Mouse (Mus musculus): ENCODE measurements around the gene Klhdc2.

GRCm38 (mm10) chr12:69253806-69254205 lies 42.7 kb upstream of the Klhdc2 start:
- TF ChIP-seq CTCF (IDR thresholded peaks at IDR 0.05; ENCODE audit: low read depth), result no peak
- TF ChIP-seq EP300 (optimal IDR thresholded peaks at IDR 0.05), result no peak

All from stomach, postnatal 0 days (tissue).